Mouse (Mus musculus) kidney, embryonic 15.5 days (tissue): ENCODE results near the gene Fubp3. TPM values are rescaled to one million over a fixed set of nuclear protein-coding genes. Genes with fewer than 3 reads are reported as not detected.

Source experiments
- ATAC-seq: fragments of 200-750 bp; cut with Nextera tagmentation; replicated peaks from 2 replicates; pipeline ENCODE4 v1.8.0; 2017; ENCODE audit warnings: moderate TSS enrichment; ENCODE audit not compliant: low FRiP score
- H3K27ac ChIP-seq: fragments of 300-500 bp; sonication (generic); 2 replicates; pipeline ENCODE4 v1.5.1; 2015; ENCODE audit warnings: mild to moderate bottlenecking, inconsistent platforms
- H3K27me3 ChIP-seq: fragments of 300-500 bp; sonication (generic); 2 replicates; pipeline ENCODE4 v1.6.1; 2015; ENCODE audit warnings: inconsistent platforms
- H3K36me3 ChIP-seq: fragments of 300-500 bp; sonication (generic); 2 replicates; pipeline ENCODE4 v1.6.1; 2015; ENCODE audit warnings: inconsistent platforms
- H3K4me1 ChIP-seq: fragments of 300-500 bp; sonication (generic); 2 replicates; pipeline ENCODE4 v1.6.1; 2015; ENCODE audit warnings: inconsistent platforms
- H3K4me2 ChIP-seq: fragments of 300-500 bp; sonication (generic); 2 replicates; pipeline ENCODE4 v1.6.1; 2015; ENCODE audit warnings: moderate library complexity, mild to moderate bottlenecking, inconsistent platforms
- H3K4me3 ChIP-seq: fragments of 300-500 bp; sonication (generic); replicated peaks from 2 replicates; pipeline ENCODE4 v1.5.1; 2015; ENCODE audit warnings: mild to moderate bottlenecking, inconsistent platforms
- H3K9ac ChIP-seq: fragments of 300-500 bp; sonication (generic); 2 replicates; pipeline ENCODE4 v1.6.1; 2015; ENCODE audit warnings: mild to moderate bottlenecking, inconsistent platforms
- H3K9me3 ChIP-seq: fragments of 300-500 bp; sonication (generic); replicated peaks from 2 replicates; pipeline ENCODE4 v1.6.1; 2016; ENCODE audit warnings: inconsistent platforms
- WGBS: fragments of 180-500 bp; shearing (Covaris S2); methylation state at CpG from one replicate; pipeline ENCODE4 v1.1.7; 2015; ENCODE audit warnings: mixed read lengths; 5-methylcytosine and 5-hydroxymethylcytosine counted together
- microRNA-seq: library from miRNA; unstranded; fragments of <30 nt; microRNA quantifications from one replicate; pipeline ENCODE4, GENCODE M21; 2016
- polyA plus RNA-seq: library from polyadenylated mRNA; unstranded; fragments of >200 nt; fragmentation: Nextera tagmentation; extraction: Ambion mirVana; gene quantifications from 2 replicates; pipeline ENCODE4 v1.2.1, GENCODE M21; 2015

The Fubp3 gene
- polyA plus RNA-seq, 1 experiment from 2014 or later = 86.4 TPM

DNA sequence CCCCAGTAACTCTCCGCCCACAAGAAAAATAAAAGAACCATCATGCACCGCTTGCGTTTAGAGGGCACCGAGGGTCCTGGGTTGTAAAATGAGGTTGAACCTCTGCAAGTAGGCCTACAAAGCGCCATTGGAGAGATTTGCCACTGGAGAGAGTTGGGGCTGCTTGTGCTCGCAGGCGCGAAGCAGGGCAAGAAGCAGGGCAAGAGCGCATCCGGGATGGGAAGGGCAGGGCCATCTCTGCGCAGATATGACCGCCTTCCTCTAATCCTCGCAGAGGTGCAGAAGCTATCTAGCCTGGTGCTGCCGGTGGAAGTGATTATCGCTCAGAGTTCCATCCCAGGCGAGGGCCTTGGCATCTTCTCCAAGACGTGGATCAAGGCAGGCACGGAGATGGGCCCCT is 69.5 kb downstream of the Fubp3 start:
- H3K4me3 ChIP-seq = no peak overlapping the region
- H3K36me3 ChIP-seq = no peaks in the 10 kb centered on the region
- ATAC-seq = no peak
- H3K27me3 ChIP-seq = peaks cover 100% of the 10 kb centered on the region
- 3% methylated on average over 18 of the region's 18 CpGs for WGBS
- H3K27ac ChIP-seq = no peak overlapping the region
- H3K9ac ChIP-seq = no peak overlapping the region
- no peaks in the 10 kb centered on the region for H3K9me3 ChIP-seq
- peaks cover 39% of the 10 kb centered on the region for H3K4me1 ChIP-seq
- H3K4me2 ChIP-seq = no peak overlapping the region

- WGBS = under 1% methylated on average over 109 of the region's 109 CpGs
- Histone ChIP-seq H3K36me3 (no peaks in the 10 kb centered on the region), H3K9ac (peak overlapping the region; percentile 29), H3K4me2 (peak overlapping the region; percentile 95), H3K4me3 (peak overlapping the region; percentile 54), H3K27me3 (peaks cover 90% of the 10 kb centered on the region), H3K27ac (no peak overlapping the region), H3K9me3 (0 out of 2 replicates have a peak, but pooled peaks cover 3% of the 10 kb centered on the region), H3K4me1 (peaks cover 17% of the 10 kb centered on the region)
- peak; percentile 64; the same call in 1 of the 2 replicates for ATAC-seq
Measured at GRCm38 (mm10) chr2:31653971-31654853, 81.8 kb downstream of the Fubp3 start.

GRCm38 (mm10) chr2:31654854-31655559 is 82.6 kb downstream of the Fubp3 start:
- Histone ChIP-seq H3K9ac (peak overlapping the region; percentile 29; the same call in 1 of the 2 replicates), H3K27me3 (peaks cover 82% of the 10 kb centered on the region), H3K4me2 (peak overlapping the region; percentile 95), H3K9me3 (0 out of 2 replicates have a peak, but pooled peaks cover 3% of the 10 kb centered on the region), H3K4me1 (peaks cover 17% of the 10 kb centered on the region), H3K27ac (no peak overlapping the region), H3K4me3 (peak overlapping the region; percentile 54), H3K36me3 (no peaks in the 10 kb centered on the region)
- no peak for ATAC-seq
- WGBS = 5% methylated on average over 22 of the region's 22 CpGs

DNA sequence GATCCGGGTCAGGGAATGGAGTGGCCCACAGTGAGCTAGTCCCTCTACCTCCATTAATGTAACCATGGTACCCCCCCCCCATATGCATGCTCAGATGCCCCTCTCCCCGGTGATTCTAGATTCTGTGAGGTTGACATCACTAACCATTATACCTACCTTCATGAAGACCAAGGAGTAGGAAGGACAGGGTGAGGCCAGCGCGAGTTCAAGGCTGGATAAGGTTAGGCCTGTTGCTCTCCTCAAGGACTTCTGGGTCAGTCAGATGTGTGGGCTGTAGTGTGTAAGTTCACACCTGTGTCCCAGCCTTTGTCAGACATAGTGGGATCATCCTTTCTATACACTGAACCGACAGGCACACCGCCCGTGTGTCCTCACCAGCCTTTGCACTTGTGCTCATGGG is 83.9 kb downstream of the Fubp3 start:
- Histone ChIP-seq H3K9ac (no peak overlapping the region), H3K4me1 (peaks cover 17% of the 10 kb centered on the region), H3K27ac (no peak overlapping the region), H3K9me3 (0 out of 2 replicates have a peak, but pooled peaks cover 3% of the 10 kb centered on the region), H3K4me2 (no peak overlapping the region), H3K36me3 (no peaks in the 10 kb centered on the region), H3K27me3 (peaks cover 69% of the 10 kb centered on the region), H3K4me3 (no peak overlapping the region)
- WGBS = 83% methylated on average over 7 of the region's 7 CpGs
- no peak for ATAC-seq

- Histone ChIP-seq H3K9me3 (0 out of 2 replicates have a peak, but pooled peaks cover 3% of the 10 kb centered on the region), H3K9ac (no peak overlapping the region), H3K4me1 (0 out of 2 replicates have a peak, but pooled peaks cover 7% of the 10 kb centered on the region), H3K4me2 (no peak overlapping the region), H3K4me3 (no peak overlapping the region), H3K27me3 (peaks cover 21% of the 10 kb centered on the region; the same call in 1 of the 2 replicates), H3K36me3 (no peaks in the 10 kb centered on the region), H3K27ac (no peak overlapping the region)
- 49% methylated on average over 8 of the region's 8 CpGs for WGBS
- ATAC-seq = no peak
Measured at GRCm38 (mm10) chr2:31662939-31663803, 90.7 kb downstream of the Fubp3 start.

GRCm38 (mm10) chr2:31663804-31664180 is 91.3 kb downstream of the Fubp3 start:
- Histone ChIP-seq H3K4me2 (no peak overlapping the region), H3K36me3 (no peaks in the 10 kb centered on the region), H3K4me3 (no peak overlapping the region), H3K27ac (no peak overlapping the region), H3K27me3 (peaks cover 15% of the 10 kb centered on the region; the same call in 1 of the 2 replicates), H3K9me3 (0 out of 2 replicates have a peak, but pooled peaks cover 2% of the 10 kb centered on the region), H3K4me1 (0 out of 2 replicates have a peak, but pooled peaks cover 7% of the 10 kb centered on the region), H3K9ac (no peak overlapping the region)
- WGBS = 69% methylated on average over 1 of the region's 1 CpGs
- no peak for ATAC-seq

Small RNA genes within 50 kb of the gene (microRNA-seq; reads per million reads assigned to microRNA genes)
- gene Mir6998 = 1.6 reads per million, percentile 4 among the genes with 10 or more reads in this experiment

Other genes with a start within 250 kb of the Fubp3 start
- gene Ass1, start 102.4 kb upstream of the Fubp3 start, polyA plus RNA-seq = 72.1 and 77.8 TPM in 2 replicates
- gene Prdm12, start 67.4 kb downstream of the Fubp3 start, polyA plus RNA-seq = not detected in 2 replicates
- 75.7 and 77.7 TPM in 2 replicates for gene Exosc2, start 98.1 kb downstream of the Fubp3 start, polyA plus RNA-seq
- gene Abl1, start 115.7 kb downstream of the Fubp3 start, polyA plus RNA-seq = 43.9 and 46.2 TPM in 2 replicates
- 0.08 TPM in 1 of 2 replicates, not detected in the other for gene Qrfp, start 237.9 kb downstream of the Fubp3 start, polyA plus RNA-seq